In genomic region chr1:134105043-134105763, GRCm38 (mm10) we compare ENCODE assay signal across 15 mouse cellular contexts. TPM values are rescaled to one million over a fixed set of nuclear protein-coding genes. Genes with fewer than 3 reads are reported as not detected.
A peak's percentile ranks its signal among the peaks of the same experiment; 100 is the strongest.
DNase-seq lines count a peak whose midpoint lies in the region; ATAC-seq and TF ChIP-seq lines count a peak whose summit lies in the region.
"Had no signal": no experiment of that assay in that cellular context is flagged by ENCODE, and none has a peak within 500 bp of the region (broad histone marks: within the 10 kb centered on the region; RNA-seq: fewer than 3 reads in every experiment).

No protein-coding gene starts in this region.

- H3K4me2 ChIP-seq in forebrain, embryonic 13.5 days = no peak overlapping the region
- H3K4me2 ChIP-seq in forebrain, embryonic 16.5 days (ENCODE audit: low read length) = no peak overlapping the region
- no peak overlapping the region for H3K4me2 ChIP-seq in liver, embryonic 13.5 days
- no peak overlapping the region for H3K4me2 ChIP-seq in liver, embryonic 11.5 days
- H3K4me2 ChIP-seq in liver, postnatal 0 days (ENCODE audit: low read depth, low read length) = peak overlapping the region; percentile 20

- peak overlapping the region; percentile 26; the same call in 1 of the 2 replicates for H3K9ac ChIP-seq in forebrain, embryonic 13.5 days
- H3K9ac ChIP-seq in forebrain, embryonic 16.5 days (replicated peaks; ENCODE audit: low read depth, low read length) = no peak overlapping the region
- 0 out of 2 replicates have a peak overlapping the region, but pooled peaks have one; percentile 22 for H3K9ac ChIP-seq in liver, embryonic 13.5 days
- H3K9ac ChIP-seq in liver, embryonic 11.5 days (ENCODE audit: low read depth, low read length) = no peak overlapping the region
- peak overlapping the region; percentile 17; the same call in 1 of the 2 replicates for H3K9ac ChIP-seq in liver, postnatal 0 days (replicated peaks)

- H3K36me3 ChIP-seq in forebrain, embryonic 13.5 days (ENCODE audit: poor library complexity, severe bottlenecking) = no peaks in the 10 kb centered on the region
- no peaks in the 10 kb centered on the region for H3K36me3 ChIP-seq in forebrain, embryonic 16.5 days (ENCODE audit: control insufficient read depth, insufficient read depth)
- no peaks in the 10 kb centered on the region for H3K36me3 ChIP-seq in liver, embryonic 13.5 days
- no peaks in the 10 kb centered on the region for H3K36me3 ChIP-seq in liver, embryonic 11.5 days (ENCODE audit: control insufficient read depth, insufficient read depth, low read length)
- no peaks in the 10 kb centered on the region for H3K36me3 ChIP-seq in liver, postnatal 0 days (replicated peaks; ENCODE audit: insufficient read depth, low read length)

- ATAC-seq in forebrain, embryonic 13.5 days = no peak
- ATAC-seq in forebrain, embryonic 16.5 days = no peak
- no peak for ATAC-seq in liver, embryonic 13.5 days (ENCODE audit: low read depth)
- no peak for ATAC-seq in liver, embryonic 11.5 days (replicated peaks; ENCODE audit: low FRiP score)
- ATAC-seq in liver, postnatal 0 days = no peak

- no peak for TF ChIP-seq POLR2A in bone marrow, adult 2 months (IDR thresholded peaks at IDR 0.05; ENCODE audit: borderline replicate concordance, control insufficient read depth, low read depth, low read length)

- DNase-seq in liver, embryonic 13.5 days = no peak
- no peak for DNase-seq in liver, embryonic 11.5 days (ENCODE audit: low spot score)
- no peak for DNase-seq in liver, postnatal 0 days
- DNase-seq in cerebellum, adult 11 months = no peak
- no peak for DNase-seq in kidney, postnatal 10 days
- DNase-seq: heart, postnatal 14 days; kidney, adult 2 months; layer of hippocampus, postnatal 36 days; right cerebral cortex, adult 18-20 months had no signal

- H3K27ac ChIP-seq in forebrain, embryonic 13.5 days = no peak overlapping the region
- H3K27ac ChIP-seq in forebrain, embryonic 16.5 days (ENCODE audit: low read length) = no peak overlapping the region
- no peak overlapping the region for H3K27ac ChIP-seq in liver, embryonic 13.5 days
- H3K27ac ChIP-seq in liver, embryonic 11.5 days (ENCODE audit: low read depth, low read length) = no peak overlapping the region
- H3K27ac ChIP-seq in bone marrow, adult 2 months (ENCODE audit: control insufficient read depth, insufficient read depth, low read depth, low read length, poor library complexity) = peak overlapping the region; percentile 30
- no peak overlapping the region for H3K27ac ChIP-seq in liver, postnatal 0 days (ENCODE audit: low read depth)

- H3K9me3 ChIP-seq in forebrain, embryonic 13.5 days (replicated peaks) = no peaks in the 10 kb centered on the region
- no peaks in the 10 kb centered on the region for H3K9me3 ChIP-seq in forebrain, embryonic 16.5 days (ENCODE audit: control insufficient read depth, low read length)
- H3K9me3 ChIP-seq in liver, embryonic 13.5 days (replicated peaks) = no peaks in the 10 kb centered on the region
- H3K9me3 ChIP-seq in liver, embryonic 11.5 days (ENCODE audit: control insufficient read depth, low read length) = no peaks in the 10 kb centered on the region
- no peaks in the 10 kb centered on the region for H3K9me3 ChIP-seq in liver, postnatal 0 days (ENCODE audit: low read length)

- H3K4me3 ChIP-seq in forebrain, embryonic 13.5 days = no peak overlapping the region
- no peak overlapping the region for H3K4me3 ChIP-seq in forebrain, embryonic 16.5 days (replicated peaks; ENCODE audit: low read length)
- no peak overlapping the region for H3K4me3 ChIP-seq in liver, embryonic 13.5 days (replicated peaks)
- no peak overlapping the region for H3K4me3 ChIP-seq in liver, embryonic 11.5 days (ENCODE audit: low read depth, low read length)
- H3K4me3 ChIP-seq in bone marrow, adult 2 months (replicated peaks; ENCODE audit: control insufficient read depth, low read depth, low read length) = peak overlapping the region; percentile 60
- no peak overlapping the region for H3K4me3 ChIP-seq in liver, postnatal 0 days (ENCODE audit: low read depth, low read length)
- H3K4me3 ChIP-seq: heart, adult 2 months had no signal

- 85% methylated on average over 9 of the region's 11 CpGs for WGBS in forebrain, embryonic 13.5 days
- 82% methylated on average over 11 of the region's 11 CpGs for WGBS in forebrain, embryonic 16.5 days
- WGBS in liver, embryonic 13.5 days (ENCODE audit: insufficient replicate concordance) = 49% methylated on average over 11 of the region's 11 CpGs
- WGBS in liver, embryonic 11.5 days = 55% methylated on average over 11 of the region's 11 CpGs
- WGBS in bone marrow, adult 2 months = 45% methylated on average over 11 of the region's 11 CpGs
- WGBS in liver, postnatal 0 days (ENCODE audit: insufficient replicate concordance) = 53% methylated on average over 11 of the region's 11 CpGs

- H3K4me1 ChIP-seq in forebrain, embryonic 13.5 days = peaks cover 4% of the 10 kb centered on the region; the same call in 1 of the 2 replicates
- H3K4me1 ChIP-seq in forebrain, embryonic 16.5 days (replicated peaks; ENCODE audit: control insufficient read depth, insufficient read depth, low read length) = 0 out of 2 replicates have a peak, but pooled peaks cover 2% of the 10 kb centered on the region
- peaks cover 39% of the 10 kb centered on the region for H3K4me1 ChIP-seq in liver, embryonic 13.5 days (replicated peaks)
- H3K4me1 ChIP-seq in liver, embryonic 11.5 days (replicated peaks; ENCODE audit: control insufficient read depth, insufficient read depth, low read length) = no peaks in the 10 kb centered on the region; the same call in 1 of the 2 replicates
- H3K4me1 ChIP-seq in bone marrow, adult 2 months (ENCODE audit: control insufficient read depth, insufficient read depth, low read length) = peaks cover 4% of the 10 kb centered on the region; the same call in 1 of the 2 replicates
- H3K4me1 ChIP-seq in liver, postnatal 0 days (ENCODE audit: insufficient read depth) = peaks cover 8% of the 10 kb centered on the region

- no peak for TF ChIP-seq EP300 in liver, postnatal 0 days (IDR thresholded peaks at IDR 0.05; ENCODE audit: low read depth)

- TF ChIP-seq CTCF in bone marrow, adult 2 months (IDR thresholded peaks at IDR 0.05; ENCODE audit: control insufficient read depth, insufficient read depth, low read length) = no peak
- no peak for TF ChIP-seq CTCF in liver, postnatal 0 days (IDR thresholded peaks at IDR 0.05; ENCODE audit: low read depth)

- no peaks in the 10 kb centered on the region for H3K27me3 ChIP-seq in forebrain, embryonic 13.5 days
- no peaks in the 10 kb centered on the region for H3K27me3 ChIP-seq in forebrain, embryonic 16.5 days (replicated peaks; ENCODE audit: control insufficient read depth, insufficient read depth, low read length)
- H3K27me3 ChIP-seq in liver, embryonic 13.5 days = peaks cover 26% of the 10 kb centered on the region
- H3K27me3 ChIP-seq in liver, embryonic 11.5 days (replicated peaks; ENCODE audit: control insufficient read depth, insufficient read depth, low read length) = peaks cover 7% of the 10 kb centered on the region
- no peaks in the 10 kb centered on the region for H3K27me3 ChIP-seq in liver, postnatal 0 days (ENCODE audit: insufficient read depth, low read length)

RNA-seq across cellular contexts. Expression of gene Chit1, which starts 5.8 kb away (rescaled TPM):
- 0.17 TPM in 1 of 2 replicates, not detected in the other for polyA plus RNA-seq in forebrain, embryonic 13.5 days (2015; fragmentation: Nextera tagmentation; extraction: Ambion mirVana)
- 0.14 TPM in 1 of 2 replicates, not detected in the other for polyA plus RNA-seq in forebrain, embryonic 16.5 days (2015; fragmentation: Nextera tagmentation; extraction: Ambion mirVana)
- polyA plus RNA-seq in liver, embryonic 13.5 days (2015; fragmentation: Nextera tagmentation; extraction: Ambion mirVana) = 0.08 and 0.12 TPM in 2 replicates
- polyA plus RNA-seq in liver, embryonic 11.5 days (2014; fragmentation: Nextera tagmentation; extraction: Ambion mirVana) = not detected in 2 replicates
- not detected in 2 replicates for polyA plus RNA-seq in bone marrow, adult 2 months (2011; ENCODE audit: insufficient read depth, insufficient read length, low replicate concordance, missing spikeins)
- 0.26 TPM in 2 replicates for polyA plus RNA-seq in liver, postnatal 0 days (2015; fragmentation: Nextera tagmentation; extraction: Ambion mirVana)
- polyA plus RNA-seq: kidney, adult 2 months; large intestine, adult 2 months; spleen, adult 2 months had no signal

RNA-seq across cellular contexts. Expression of gene Btg2, which starts 26.3 kb away (rescaled TPM):
- polyA plus RNA-seq in forebrain, embryonic 13.5 days (2015; fragmentation: Nextera tagmentation; extraction: Ambion mirVana) = 122 and 129 TPM in 2 replicates
- 56.0 and 66.4 TPM in 2 replicates for polyA plus RNA-seq in forebrain, embryonic 16.5 days (2015; fragmentation: Nextera tagmentation; extraction: Ambion mirVana)
- polyA plus RNA-seq in liver, embryonic 13.5 days (2015; fragmentation: Nextera tagmentation; extraction: Ambion mirVana) = 79.6 and 89.1 TPM in 2 replicates
- polyA plus RNA-seq in liver, embryonic 11.5 days (2014; fragmentation: Nextera tagmentation; extraction: Ambion mirVana) = 38.6 and 39.9 TPM in 2 replicates
- 79.9 and 89.5 TPM in 2 replicates for polyA plus RNA-seq in bone marrow, adult 2 months (2011; ENCODE audit: insufficient read depth, insufficient read length, low replicate concordance, missing spikeins)
- 60.1 and 62.6 TPM in 2 replicates for polyA plus RNA-seq in liver, postnatal 0 days (2015; fragmentation: Nextera tagmentation; extraction: Ambion mirVana)

Comparison
In these comparisons a context has a peak if more than half of its experiments do, and no peak if none do; other contexts are left out.
1. H3K9ac ChIP-seq: peak in forebrain, embryonic 13.5 days (single experiment), liver, embryonic 13.5 days (single experiment) and liver, postnatal 0 days (single experiment); none in forebrain, embryonic 16.5 days (single experiment) and liver, embryonic 11.5 days (single experiment).